Comparison of ENCODE assay signal across 22 mouse cellular contexts in the genomic region with DNA sequence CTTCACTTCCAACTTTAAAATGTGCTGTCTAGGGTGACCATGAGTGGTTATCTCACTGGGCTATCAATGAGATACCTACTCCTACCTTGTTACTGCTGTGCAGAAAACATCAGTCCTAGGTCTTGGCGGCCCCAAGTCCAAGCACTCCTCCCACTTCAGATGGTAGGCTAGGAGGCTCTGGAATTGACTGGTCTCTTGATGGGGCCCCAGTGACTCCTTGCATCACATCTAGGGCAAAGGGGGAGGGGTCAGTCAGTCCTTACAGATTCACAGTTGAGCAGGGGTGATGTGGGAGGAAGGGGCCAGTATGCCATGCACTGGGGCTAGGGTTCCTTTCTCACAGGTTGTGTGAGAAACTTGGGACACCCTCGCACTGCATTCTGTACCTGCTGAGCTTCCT.
A peak's percentile ranks its signal among the peaks of the same experiment; 100 is the strongest.
DNase-seq lines count a peak whose midpoint lies in the region; ATAC-seq lines count a peak whose summit lies in the region.
"Had no signal": no experiment of that assay in that cellular context is flagged by ENCODE, and none has a peak within 500 bp of the region (broad histone marks: within the 10 kb centered on the region; RNA-seq: fewer than 3 reads in every experiment).

No protein-coding gene starts in this region.

- H3K4me3 ChIP-seq in intestine, embryonic 14.5 days (ENCODE audit: low read depth, low read length), result no peak overlapping the region
- H3K4me3 ChIP-seq in intestine, embryonic 15.5 days (replicated peaks), result no peak overlapping the region
- H3K4me3 ChIP-seq: embryonic facial prominence, embryonic 13.5 days; embryonic facial prominence, embryonic 15.5 days; erythroblast, embryonic 14.5 days; forebrain, embryonic 12.5 days had no signal

- no peaks in the 10 kb centered on the region for H3K27me3 ChIP-seq in intestine, embryonic 14.5 days (replicated peaks; ENCODE audit: control insufficient read depth, insufficient read depth, low read length)
- H3K27me3 ChIP-seq in intestine, embryonic 15.5 days (replicated peaks), result no peaks in the 10 kb centered on the region
- H3K27me3 ChIP-seq: embryonic facial prominence, embryonic 13.5 days; embryonic facial prominence, embryonic 15.5 days; forebrain, embryonic 12.5 days had no signal

- WGBS in intestine, embryonic 14.5 days, result 89% methylated on average over 2 of the region's 2 CpGs
- WGBS in intestine, embryonic 15.5 days, result 87% methylated on average over 2 of the region's 2 CpGs

- no peaks in the 10 kb centered on the region for H3K9me3 ChIP-seq in intestine, embryonic 14.5 days (ENCODE audit: control insufficient read depth, low read length)
- no peaks in the 10 kb centered on the region for H3K9me3 ChIP-seq in intestine, embryonic 15.5 days
- H3K9me3 ChIP-seq: embryonic facial prominence, embryonic 13.5 days; embryonic facial prominence, embryonic 15.5 days; forebrain, embryonic 12.5 days had no signal

- no peak overlapping the region for H3K27ac ChIP-seq in intestine, embryonic 14.5 days (ENCODE audit: low read depth)
- no peak overlapping the region for H3K27ac ChIP-seq in intestine, embryonic 15.5 days
- H3K27ac ChIP-seq: embryonic facial prominence, embryonic 13.5 days; embryonic facial prominence, embryonic 15.5 days; forebrain, embryonic 12.5 days had no signal

- peak; percentile 70 for DNase-seq in heart, adult 11 months
- DNase-seq in heart, postnatal 10 days, result no peak
- DNase-seq in intestine, embryonic 14.5 days (ENCODE audit: low spot score), result peak; percentile 33
- DNase-seq in urinary bladder, adult 2 months (ENCODE audit: low spot score), result peak; percentile 1
- DNase-seq in urinary bladder, postnatal 36 days (ENCODE audit: low spot score in 2 of 2), result no peak
- DNase-seq: adrenal gland, adult 2 months; adrenal gland, postnatal 10 days; adrenal gland, postnatal 25 days; cerebellum, adult 11 months; cerebellum, adult 18-20 months; cerebellum, adult 8-10 months; cerebellum, adult 9-11 months; cerebellum, postnatal 14 days; cerebellum, postnatal 36 days; embryo, embryonic 11 days had no signal

- H3K4me2 ChIP-seq in intestine, embryonic 14.5 days (ENCODE audit: low read length), result no peak overlapping the region
- H3K4me2 ChIP-seq in intestine, embryonic 15.5 days (replicated peaks), result no peak overlapping the region
- H3K4me2 ChIP-seq: embryonic facial prominence, embryonic 13.5 days; embryonic facial prominence, embryonic 15.5 days; forebrain, embryonic 12.5 days had no signal

- H3K36me3 ChIP-seq in intestine, embryonic 14.5 days (ENCODE audit: control insufficient read depth, insufficient read depth, low read length), result no peaks in the 10 kb centered on the region
- H3K36me3 ChIP-seq in intestine, embryonic 15.5 days, result no peaks in the 10 kb centered on the region
- H3K36me3 ChIP-seq: embryonic facial prominence, embryonic 13.5 days; embryonic facial prominence, embryonic 15.5 days; forebrain, embryonic 12.5 days had no signal

- no peak for ATAC-seq in intestine, embryonic 14.5 days (replicated peaks; ENCODE audit: low FRiP score, low TSS enrichment, low read depth)
- ATAC-seq in intestine, embryonic 15.5 days, result no peak
- ATAC-seq: forebrain, embryonic 14.5 days; forebrain, embryonic 16.5 days had no signal

- intact Hi-C loops in heart, postnatal 10 days (cut with DNase I), result no loop called here

- H3K4me1 ChIP-seq in intestine, embryonic 14.5 days (replicated peaks; ENCODE audit: control insufficient read depth, insufficient read depth, low read length), result no peaks in the 10 kb centered on the region
- no peaks in the 10 kb centered on the region for H3K4me1 ChIP-seq in intestine, embryonic 15.5 days (replicated peaks)
- H3K4me1 ChIP-seq: embryonic facial prominence, embryonic 13.5 days; embryonic facial prominence, embryonic 15.5 days; forebrain, embryonic 12.5 days had no signal

- H3K9ac ChIP-seq in intestine, embryonic 14.5 days (ENCODE audit: low read length), result no peak overlapping the region
- no peak overlapping the region for H3K9ac ChIP-seq in intestine, embryonic 15.5 days
- H3K9ac ChIP-seq: embryonic facial prominence, embryonic 13.5 days; embryonic facial prominence, embryonic 15.5 days; forebrain, embryonic 12.5 days had no signal

Comparison
In these comparisons a context has a peak if more than half of its experiments do, and no peak if none do; other contexts are left out.
1. DNase-seq: peak in heart, adult 11 months (single experiment), intestine, embryonic 14.5 days (single experiment) and urinary bladder, adult 2 months (single experiment); none in heart, postnatal 10 days (0 of 2) and urinary bladder, postnatal 36 days (0 of 2).